Mouse (Mus musculus): ENCODE measurements around the gene Camta1. TPM values are rescaled to one million over a fixed set of nuclear protein-coding genes. Genes with fewer than 3 reads are reported as not detected.

Camta1 gene
- total RNA-seq, 1 experiment = 9.3 TPM

DNA sequence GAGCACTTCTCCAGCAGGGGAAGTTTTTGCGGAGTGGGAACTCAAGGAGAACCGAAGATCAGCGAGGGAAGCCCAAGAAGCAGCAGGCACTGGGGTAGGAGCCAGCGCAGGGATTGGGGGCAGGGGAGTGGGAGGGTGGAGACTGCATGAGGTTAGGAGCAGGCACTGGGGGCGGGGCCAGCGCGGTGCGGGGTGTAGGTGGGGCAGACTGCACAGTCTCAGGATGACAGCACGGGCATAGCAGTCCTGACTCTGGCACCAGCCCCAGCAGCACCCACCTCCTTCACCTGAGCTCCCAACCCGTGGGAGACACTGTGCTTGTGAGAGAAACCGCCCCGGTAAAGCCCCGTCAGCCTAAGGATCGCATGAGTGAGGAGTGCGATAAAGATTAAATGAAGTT, 561.0 kb downstream of the Camta1 start:
- Histone ChIP-seq H3K27ac (ENCODE audit: insufficient read depth, low read depth, low read length, poor library complexity, severe bottlenecking) (no peak overlapping the region), H3K4me1 (ENCODE audit: control insufficient read depth in 2 of 2, insufficient read depth in 2 of 2, low read length in 2 of 2, poor library complexity in 1 of 2) (no peaks in the 10 kb centered on the region; a peak in 2 of 4 replicates), H3K36me3 (ENCODE audit: control insufficient read depth, insufficient read depth, low read length, poor library complexity, severe bottlenecking) (no peaks in the 10 kb centered on the region), H3K4me3 (ENCODE audit: insufficient read depth in 1 of 2, low read depth in 1 of 2, low read length in 2 of 2, poor library complexity in 1 of 2, severe bottlenecking in 1 of 2) (no peak overlapping the region), H3K9me3 (ENCODE audit: control insufficient read depth, insufficient read depth, low read depth, low read length) (no peaks in the 10 kb centered on the region), H3K9ac (ENCODE audit: insufficient read depth, low read depth, low read length, poor library complexity, severe bottlenecking) (no peak overlapping the region)
- no peak for TF ChIP-seq HCFC1 (IDR thresholded peaks at IDR 0.05; ENCODE audit: borderline replicate concordance, insufficient read depth, low read length)
- no peak for TF ChIP-seq CHD2 (IDR thresholded peaks at IDR 0.05; ENCODE audit: low read depth, low read length)
- no peak for TF ChIP-seq ZC3H11A (IDR thresholded peaks at IDR 0.05; ENCODE audit: borderline replicate concordance, low read depth, low read length)
- TF ChIP-seq ZNF384 (IDR thresholded peaks at IDR 0.05; ENCODE audit: low read depth, low read length) = no peak
- TF ChIP-seq MAFK (IDR thresholded peaks at IDR 0.05; ENCODE audit: insufficient read depth, low read depth, low read length) = no peak
- peak; percentile 16 for DNase-seq (ENCODE audit: low read depth, low spot score)
- in situ Hi-C loops (cut with MboI; ENCODE audit: low sequenced_read_pairs in 2 of 2, unreplicated experiment in 2 of 2) = no loop called here

DNA sequence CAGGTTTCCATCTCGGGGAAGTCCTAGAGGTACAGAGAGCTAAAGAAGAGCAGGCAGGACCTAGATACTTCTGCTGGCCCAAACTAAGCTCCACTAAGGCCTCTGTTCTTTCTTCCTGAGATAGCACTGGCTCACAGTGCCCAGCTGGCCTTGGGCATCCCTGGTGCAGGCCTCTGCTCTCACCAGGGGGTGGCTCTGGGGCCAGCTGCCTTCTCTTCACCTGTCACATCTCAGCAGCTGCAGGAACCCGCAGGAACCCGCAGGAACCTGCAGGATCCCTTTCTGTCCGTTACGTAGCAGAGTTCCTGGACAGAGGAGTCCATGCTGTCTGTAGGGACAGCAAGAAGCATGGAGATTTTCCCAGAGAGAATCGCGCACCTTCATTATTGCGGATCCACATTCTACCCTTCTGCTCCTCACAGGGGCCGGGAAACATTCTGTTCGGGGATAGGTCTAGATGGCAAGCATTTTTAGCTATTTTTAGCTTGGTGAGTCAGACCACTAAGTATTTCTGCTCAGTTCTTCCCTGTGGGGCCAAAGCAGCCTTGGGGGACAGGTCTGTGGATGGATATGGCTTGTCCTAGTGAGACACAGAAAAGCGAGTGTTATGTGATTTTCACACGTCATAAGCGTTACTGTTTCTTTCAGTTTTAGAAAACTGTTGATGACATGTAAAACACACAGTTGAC, 566.0 kb downstream of the Camta1 start:
- in situ Hi-C loops (cut with MboI; ENCODE audit: low sequenced_read_pairs in 2 of 2, unreplicated experiment in 2 of 2) = no loop called here
- Histone ChIP-seq H3K4me1 (ENCODE audit: control insufficient read depth in 2 of 2, insufficient read depth in 2 of 2, low read length in 2 of 2, poor library complexity in 1 of 2) (no peaks in the 10 kb centered on the region; a peak in 2 of 4 replicates), H3K27ac (ENCODE audit: insufficient read depth, low read depth, low read length, poor library complexity, severe bottlenecking) (no peak overlapping the region), H3K9me3 (ENCODE audit: control insufficient read depth, insufficient read depth, low read depth, low read length) (no peaks in the 10 kb centered on the region), H3K9ac (ENCODE audit: insufficient read depth, low read depth, low read length, poor library complexity, severe bottlenecking) (no peak overlapping the region), H3K36me3 (ENCODE audit: control insufficient read depth, insufficient read depth, low read length, poor library complexity, severe bottlenecking) (no peaks in the 10 kb centered on the region), H3K4me3 (ENCODE audit: insufficient read depth in 1 of 2, low read depth in 1 of 2, low read length in 2 of 2, poor library complexity in 1 of 2, severe bottlenecking in 1 of 2) (no peak overlapping the region)
- DNase-seq (ENCODE audit: low read depth, low spot score) = no peak
- no peak for TF ChIP-seq CHD2 (IDR thresholded peaks at IDR 0.05; ENCODE audit: low read depth, low read length)
- no peak for TF ChIP-seq HCFC1 (IDR thresholded peaks at IDR 0.05; ENCODE audit: borderline replicate concordance, insufficient read depth, low read length)
- TF ChIP-seq ZC3H11A (IDR thresholded peaks at IDR 0.05; ENCODE audit: borderline replicate concordance, low read depth, low read length) = no peak
- TF ChIP-seq MAFK (IDR thresholded peaks at IDR 0.05; ENCODE audit: insufficient read depth, low read depth, low read length) = no peak
- no peak for TF ChIP-seq ZNF384 (IDR thresholded peaks at IDR 0.05; ENCODE audit: low read depth, low read length)

DNA sequence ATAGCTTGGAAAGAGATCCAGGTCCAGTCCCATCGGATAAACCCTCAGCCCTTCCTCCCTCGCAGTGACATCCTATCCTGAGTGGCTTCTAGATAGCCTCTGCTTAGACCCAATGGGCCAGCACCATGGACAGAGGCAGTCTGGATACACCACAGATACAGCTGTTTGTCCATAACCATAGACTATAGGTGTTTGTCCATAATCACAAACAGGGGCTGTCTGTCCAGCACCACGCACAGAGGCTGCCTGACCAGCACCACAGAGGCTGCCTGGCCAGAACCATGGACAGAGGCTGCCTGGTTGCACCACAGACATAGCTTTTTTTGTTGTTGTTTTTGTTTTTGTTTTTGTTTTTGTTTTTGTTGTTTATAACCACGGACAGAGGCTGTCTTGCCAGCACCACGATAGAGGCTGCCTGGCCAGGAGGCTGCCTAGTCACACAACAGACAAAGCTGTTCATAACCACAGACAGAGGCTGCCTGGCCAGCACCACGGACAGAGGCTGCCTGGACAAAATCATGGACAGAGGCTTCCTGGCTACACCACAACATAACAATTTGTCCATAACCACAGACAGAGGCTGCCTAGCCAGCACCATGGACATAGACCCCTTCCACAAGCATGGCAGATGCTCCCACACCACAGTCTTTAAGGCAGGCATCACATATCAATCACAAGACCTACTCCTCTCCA, 572.6 kb downstream of the Camta1 start:
- Histone ChIP-seq H3K36me3 (ENCODE audit: control insufficient read depth, insufficient read depth, low read length, poor library complexity, severe bottlenecking) (no peaks in the 10 kb centered on the region), H3K4me1 (ENCODE audit: control insufficient read depth in 2 of 2, insufficient read depth in 2 of 2, low read length in 2 of 2, poor library complexity in 1 of 2) (no peaks in the 10 kb centered on the region), H3K9me3 (ENCODE audit: control insufficient read depth, insufficient read depth, low read depth, low read length) (no peaks in the 10 kb centered on the region), H3K4me3 (ENCODE audit: insufficient read depth in 1 of 2, low read depth in 1 of 2, low read length in 2 of 2, poor library complexity in 1 of 2, severe bottlenecking in 1 of 2) (no peak overlapping the region), H3K9ac (ENCODE audit: insufficient read depth, low read depth, low read length, poor library complexity, severe bottlenecking) (no peak overlapping the region), H3K27ac (ENCODE audit: insufficient read depth, low read depth, low read length, poor library complexity, severe bottlenecking) (no peak overlapping the region)
- DNase-seq (ENCODE audit: low read depth, low spot score) = peak; percentile 53
- in situ Hi-C loops (cut with MboI; ENCODE audit: low sequenced_read_pairs in 2 of 2, unreplicated experiment in 2 of 2) = no loop called here
- TF ChIP-seq ZC3H11A (IDR thresholded peaks at IDR 0.05; ENCODE audit: borderline replicate concordance, low read depth, low read length) = no peak
- no peak for TF ChIP-seq CHD2 (IDR thresholded peaks at IDR 0.05; ENCODE audit: low read depth, low read length)
- no peak for TF ChIP-seq MAFK (IDR thresholded peaks at IDR 0.05; ENCODE audit: insufficient read depth, low read depth, low read length)
- TF ChIP-seq ZNF384 (IDR thresholded peaks at IDR 0.05; ENCODE audit: low read depth, low read length) = no peak
- TF ChIP-seq HCFC1 (IDR thresholded peaks at IDR 0.05; ENCODE audit: borderline replicate concordance, insufficient read depth, low read length) = no peak

DNA sequence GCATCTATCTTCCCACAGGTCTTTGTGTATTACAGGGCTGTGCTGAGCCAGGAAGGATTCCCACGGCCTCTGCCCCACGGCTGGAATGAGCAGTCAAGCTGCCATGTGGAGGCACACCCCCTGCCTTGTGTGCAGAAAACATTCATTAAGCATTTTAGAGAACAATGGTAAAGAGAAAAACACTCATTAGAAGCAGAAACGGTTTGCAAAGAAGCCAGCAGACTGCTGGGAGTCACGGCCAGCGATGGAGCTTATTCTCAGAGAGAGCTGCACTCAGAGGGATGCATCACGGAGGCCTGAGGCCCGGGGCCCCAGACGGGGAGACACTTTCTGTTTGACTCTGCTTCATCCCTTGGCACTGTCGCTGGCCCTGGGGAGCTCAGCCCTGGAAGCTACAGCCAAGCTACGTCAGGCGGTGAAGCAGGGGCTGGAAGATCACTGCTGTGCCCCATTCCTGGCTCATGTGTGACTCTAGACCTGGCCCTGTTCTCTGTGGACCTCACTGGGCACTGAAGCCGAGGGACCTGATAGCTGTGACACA, 575.7 kb downstream of the Camta1 start:
- Histone ChIP-seq H3K36me3 (ENCODE audit: control insufficient read depth, insufficient read depth, low read length, poor library complexity, severe bottlenecking) (no peaks in the 10 kb centered on the region), H3K4me3 (ENCODE audit: insufficient read depth in 1 of 2, low read depth in 1 of 2, low read length in 2 of 2, poor library complexity in 1 of 2, severe bottlenecking in 1 of 2) (no peak overlapping the region), H3K27ac (ENCODE audit: insufficient read depth, low read depth, low read length, poor library complexity, severe bottlenecking) (no peak overlapping the region), H3K4me1 (ENCODE audit: control insufficient read depth in 2 of 2, insufficient read depth in 2 of 2, low read length in 2 of 2, poor library complexity in 1 of 2) (no peaks in the 10 kb centered on the region), H3K9ac (ENCODE audit: insufficient read depth, low read depth, low read length, poor library complexity, severe bottlenecking) (no peak overlapping the region), H3K9me3 (ENCODE audit: control insufficient read depth, insufficient read depth, low read depth, low read length) (no peaks in the 10 kb centered on the region)
- in situ Hi-C loops (cut with MboI; ENCODE audit: low sequenced_read_pairs in 2 of 2, unreplicated experiment in 2 of 2) = no loop called here
- no peak for DNase-seq (ENCODE audit: low read depth, low spot score)
- no peak for TF ChIP-seq HCFC1 (IDR thresholded peaks at IDR 0.05; ENCODE audit: borderline replicate concordance, insufficient read depth, low read length)
- TF ChIP-seq ZC3H11A (IDR thresholded peaks at IDR 0.05; ENCODE audit: borderline replicate concordance, low read depth, low read length) = no peak
- no peak for TF ChIP-seq CHD2 (IDR thresholded peaks at IDR 0.05; ENCODE audit: low read depth, low read length)
- no peak for TF ChIP-seq MAFK (IDR thresholded peaks at IDR 0.05; ENCODE audit: insufficient read depth, low read depth, low read length)
- no peak for TF ChIP-seq ZNF384 (IDR thresholded peaks at IDR 0.05; ENCODE audit: low read depth, low read length)

Measured in ES-E14 (cell line).